Mouse (Mus musculus) c-Kit-positive CD71-positive TER-119-positive erythroid progenitor cells, embryonic 14.5 days (primary cell): ENCODE results near the gene 4930512M02Rik.
"Not testable (repeated sequence)": the region's sequence is repeated elsewhere in the genome, so short reads cannot be mapped to it uniquely, and the experiment has no call there.

Experiments used
- DNase-seq: peaks from one replicate; pipeline ENCODE4 v3.0.0-alpha.2; 2013; ENCODE audit warnings: low spot score

Gene 4930512M02Rik

GRCm38 (mm10) chr11:11627735-11628134 lies at the start of gene 4930512M02Rik:
Gene 4930512M02Rik (minus strand): TSS chr11:11627835.
- not testable (repeated sequence) for DNase-seq

GRCm38 (mm10) chr11:11677165-11677564 lies 49.5 kb upstream of the 4930512M02Rik start:
- no peak for DNase-seq

- no peak for DNase-seq
These were observed 48.6 kb upstream of the 4930512M02Rik start for GRCm38 (mm10) chr11:11676068-11676741.

GRCm38 (mm10) chr11:11675063-11675462 lies 47.4 kb upstream of the 4930512M02Rik start:
- no peak for DNase-seq

GRCm38 (mm10) chr11:11672974-11673373 lies 45.3 kb upstream of the 4930512M02Rik start:
- DNase-seq: no peak

DNA sequence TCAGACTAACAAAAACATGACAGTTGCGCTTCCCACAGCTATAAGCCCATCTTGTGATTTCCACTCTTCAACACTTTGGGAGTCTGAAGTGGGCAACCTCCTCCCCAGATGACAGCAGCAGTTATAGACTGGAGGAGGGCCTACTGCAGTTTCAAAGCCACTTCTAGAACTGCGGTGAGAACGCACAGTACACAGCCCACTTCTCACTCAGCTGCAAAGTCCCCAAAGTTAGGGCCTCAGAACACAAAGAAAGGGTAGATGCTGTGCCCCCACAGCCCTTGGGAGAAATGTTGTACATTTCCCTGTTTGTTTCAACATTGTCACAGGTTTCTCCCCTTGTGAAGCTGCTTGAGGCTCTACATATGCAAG lies 40.3 kb upstream of the 4930512M02Rik start:
- DNase-seq: no peak

- DNase-seq: no peak
These were observed 39.8 kb upstream of the 4930512M02Rik start for GRCm38 (mm10) chr11:11667254-11667921.

DNA sequence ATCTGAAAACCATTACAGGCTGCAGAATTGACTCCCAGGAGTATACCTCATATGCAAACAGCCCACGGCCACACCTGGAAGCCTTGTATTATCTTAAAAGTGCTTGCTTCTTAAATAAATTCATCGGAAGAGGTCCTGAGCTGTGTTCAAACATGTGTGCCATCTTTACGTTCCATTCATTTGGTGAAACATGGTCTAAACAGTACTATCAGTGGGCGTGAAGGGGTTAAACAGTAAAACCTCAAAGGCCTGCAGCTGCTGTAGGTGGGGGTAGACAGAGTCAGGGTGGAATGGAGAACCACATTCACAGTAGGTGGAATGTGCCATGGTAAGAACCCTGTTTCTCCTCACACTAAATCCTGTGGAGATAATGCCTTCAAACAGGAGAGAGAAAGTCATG lies 33.0 kb upstream of the 4930512M02Rik start:
- no peak for DNase-seq

- no peak for DNase-seq
These were observed 31.2 kb upstream of the 4930512M02Rik start for GRCm38 (mm10) chr11:11658834-11659233.

- no peak for DNase-seq
These were observed 30.0 kb upstream of the 4930512M02Rik start for GRCm38 (mm10) chr11:11657634-11658033.

DNA sequence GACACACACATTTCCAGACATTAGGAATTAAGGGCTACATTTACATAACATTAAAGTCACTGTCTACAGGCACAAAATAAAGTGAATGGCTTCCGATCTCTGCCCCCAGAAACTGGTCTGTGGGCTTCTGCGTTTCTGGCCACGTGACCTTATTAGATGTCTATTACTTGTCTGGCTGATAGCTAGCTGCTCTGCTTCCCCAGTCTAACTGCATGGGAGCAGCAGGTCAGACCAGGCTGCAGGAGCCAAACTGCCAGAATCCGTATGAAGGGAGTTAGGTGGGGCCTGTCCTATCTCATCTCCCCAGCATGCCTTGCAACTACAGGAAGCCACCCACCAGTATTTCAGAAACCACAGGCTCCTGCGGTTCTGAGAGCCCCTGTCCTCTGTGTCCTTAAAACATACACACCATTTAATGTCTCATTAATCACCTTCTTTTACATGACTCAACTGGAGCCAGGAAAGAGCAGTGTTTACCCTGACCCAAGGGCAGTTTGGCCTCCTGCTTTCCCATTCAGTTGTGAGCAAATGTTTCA lies 29.4 kb upstream of the 4930512M02Rik start:
- DNase-seq: peak; percentile 53

- no peak for DNase-seq
These were observed 28.8 kb upstream of the 4930512M02Rik start for GRCm38 (mm10) chr11:11656388-11656787.

GRCm38 (mm10) chr11:11644303-11644702 lies 16.7 kb upstream of the 4930512M02Rik start:
- DNase-seq: no peak

DNA sequence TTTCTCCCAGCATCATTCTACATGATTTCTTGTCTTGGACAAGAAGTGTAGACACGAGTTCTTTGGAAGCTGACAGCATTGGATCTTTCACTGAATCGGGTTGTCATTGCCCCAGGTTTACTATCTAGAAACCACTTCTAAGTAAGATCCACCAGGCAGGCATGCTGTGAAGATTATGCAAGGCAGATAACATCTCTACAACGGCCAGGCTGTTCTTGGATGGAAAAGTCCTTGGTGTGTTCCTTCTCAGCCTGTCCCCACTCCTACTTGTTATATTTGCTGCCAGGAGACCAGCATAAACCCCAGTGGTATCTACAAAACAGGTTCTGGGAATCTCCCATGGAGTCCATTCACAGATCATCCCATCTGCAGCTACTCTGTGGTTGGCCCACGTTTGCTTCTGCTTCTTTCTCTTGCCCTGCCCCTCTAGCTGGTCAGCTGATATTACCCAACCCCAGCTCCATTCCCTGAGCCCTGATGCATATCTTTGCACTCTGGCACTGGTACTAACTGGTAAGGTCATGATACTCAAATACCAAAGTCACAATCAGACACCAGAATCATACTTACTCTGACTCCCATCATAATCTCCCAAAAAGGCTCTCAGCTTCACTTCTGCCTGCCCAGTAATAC lies 3.4 kb downstream of the 4930512M02Rik start:
- no peak for DNase-seq

GRCm38 (mm10) chr11:11609243-11609642 lies 18.4 kb downstream of the 4930512M02Rik start:
- no peak for DNase-seq

DNA sequence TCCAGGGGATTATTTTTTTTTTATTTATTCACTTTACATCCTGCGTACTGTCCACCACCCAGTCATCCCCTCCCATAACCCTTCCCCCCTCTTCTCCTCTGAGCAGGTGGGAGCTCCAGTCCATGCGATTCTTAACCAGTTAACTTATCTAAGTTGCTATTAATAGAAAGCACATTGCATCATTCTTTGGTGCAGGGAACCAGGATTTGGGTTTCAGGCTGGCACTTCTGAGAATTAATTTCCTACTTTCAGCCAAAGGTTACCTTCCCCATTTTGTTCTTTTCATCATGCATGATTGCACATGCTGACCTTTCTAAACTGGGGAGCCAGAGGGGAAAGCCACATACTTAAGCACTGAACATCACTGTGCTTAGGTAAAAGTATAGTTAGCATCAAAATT lies 40.3 kb downstream of the 4930512M02Rik start:
- DNase-seq: no peak

DNA sequence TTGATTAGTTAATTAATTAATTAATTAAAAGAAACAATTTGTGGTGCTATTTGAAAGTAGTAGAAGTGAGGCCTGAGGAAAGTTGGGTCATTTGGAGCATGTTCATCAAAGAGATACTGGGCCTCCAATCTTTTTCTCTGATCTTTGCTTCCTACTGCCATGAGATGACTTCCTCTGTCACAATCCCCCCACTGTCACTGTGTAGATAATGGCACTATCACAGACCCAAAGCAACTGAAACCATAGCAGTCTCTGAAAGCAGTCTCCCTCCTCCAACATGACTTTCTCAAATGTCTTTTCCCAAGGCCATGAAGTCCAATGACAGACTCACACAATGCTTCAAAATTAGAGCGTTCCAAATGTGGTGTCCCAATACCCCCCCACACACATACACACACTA lies 41.2 kb downstream of the 4930512M02Rik start:
- no peak for DNase-seq

DNA sequence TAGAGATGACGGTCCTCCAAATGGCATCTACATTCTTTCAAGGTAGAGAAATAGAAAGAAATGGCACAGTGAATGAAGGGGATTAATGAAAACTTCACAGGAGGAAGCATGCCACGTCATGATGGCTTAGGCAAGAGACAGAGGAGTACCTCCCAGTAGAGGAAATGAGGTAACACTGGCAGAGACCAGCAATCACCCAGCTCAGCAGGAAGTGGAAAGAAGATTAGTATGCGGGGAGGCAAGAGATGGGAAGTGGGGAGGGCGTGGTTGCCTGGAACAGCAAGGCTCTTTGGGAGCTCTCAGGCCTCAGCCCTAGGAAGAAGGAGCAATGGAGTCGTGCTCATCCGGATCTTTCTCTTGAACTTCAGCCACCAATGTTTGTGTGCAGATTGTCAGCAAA lies 53.9 kb downstream of the 4930512M02Rik start:
- DNase-seq: no peak

DNA sequence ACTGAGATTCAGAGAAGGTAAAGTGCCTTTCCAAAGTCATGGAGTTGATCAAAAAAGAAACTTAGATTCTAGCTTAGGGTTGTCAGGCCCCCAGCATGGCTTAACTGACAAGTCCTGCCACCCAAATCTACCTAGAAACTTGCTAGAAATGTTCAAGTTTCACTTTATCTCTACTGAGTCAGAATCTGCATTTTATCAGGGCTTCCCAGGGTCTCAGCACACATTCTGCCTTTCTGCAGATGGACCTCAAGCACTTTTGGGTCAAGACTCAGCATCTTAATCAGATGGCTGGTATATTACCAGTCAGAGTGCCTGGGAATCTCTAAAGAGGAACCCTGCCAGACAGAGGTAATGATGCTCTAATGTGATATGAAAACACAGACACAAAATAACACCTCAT lies 56.9 kb downstream of the 4930512M02Rik start:
- peak; percentile 53 for DNase-seq

DNA sequence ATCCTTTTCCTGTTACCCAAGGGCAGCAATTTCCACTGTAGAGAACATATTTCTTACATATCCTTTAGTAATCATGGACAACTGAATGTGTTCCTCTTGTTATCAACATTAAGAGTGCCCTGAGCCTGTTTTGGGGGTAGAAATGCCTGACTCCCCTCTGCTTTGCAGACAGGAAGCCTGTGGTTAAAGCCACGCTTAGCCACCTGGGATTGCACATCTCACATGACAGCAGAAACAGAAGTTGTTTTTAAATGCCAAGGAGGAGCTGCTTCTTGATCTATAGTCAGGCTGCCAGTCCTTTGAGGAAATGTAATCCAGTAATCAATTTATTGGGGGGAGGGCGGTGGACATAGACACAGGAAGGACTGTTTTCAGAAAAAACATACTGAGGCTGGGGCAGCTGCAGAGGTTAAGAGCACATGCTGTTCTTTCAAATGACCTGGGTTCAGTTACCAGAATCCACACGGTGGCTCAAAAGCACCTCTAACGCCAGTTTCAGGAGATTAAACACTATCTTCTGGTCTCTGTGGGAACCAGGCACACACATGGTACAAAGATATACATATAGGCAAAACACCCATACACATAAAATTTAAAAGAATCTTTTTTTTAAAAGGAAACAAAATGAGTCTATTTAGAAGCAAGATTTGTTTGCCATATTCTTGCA lies 58.0 kb downstream of the 4930512M02Rik start:
- peak; percentile 28 for DNase-seq

DNA sequence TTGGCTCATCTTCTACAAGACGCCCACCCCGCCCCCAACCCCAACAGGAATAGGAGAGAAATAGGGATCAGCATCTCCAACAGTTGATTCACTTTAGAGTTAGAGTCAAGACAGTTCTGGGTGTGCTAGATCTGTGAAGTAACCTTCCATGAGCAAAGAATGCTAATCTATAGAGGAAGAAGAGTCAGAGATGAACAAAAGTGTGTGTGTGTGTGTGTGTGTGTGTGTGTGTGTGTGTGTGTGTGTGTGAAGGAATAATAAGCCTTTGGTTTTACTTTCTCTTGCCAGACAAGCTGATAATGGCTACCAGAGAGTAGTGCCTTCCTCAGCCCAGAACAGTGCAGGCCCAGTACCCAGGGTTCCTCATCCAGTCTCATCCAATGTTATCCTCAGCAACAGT lies 59.6 kb downstream of the 4930512M02Rik start:
- no peak for DNase-seq

DNA sequence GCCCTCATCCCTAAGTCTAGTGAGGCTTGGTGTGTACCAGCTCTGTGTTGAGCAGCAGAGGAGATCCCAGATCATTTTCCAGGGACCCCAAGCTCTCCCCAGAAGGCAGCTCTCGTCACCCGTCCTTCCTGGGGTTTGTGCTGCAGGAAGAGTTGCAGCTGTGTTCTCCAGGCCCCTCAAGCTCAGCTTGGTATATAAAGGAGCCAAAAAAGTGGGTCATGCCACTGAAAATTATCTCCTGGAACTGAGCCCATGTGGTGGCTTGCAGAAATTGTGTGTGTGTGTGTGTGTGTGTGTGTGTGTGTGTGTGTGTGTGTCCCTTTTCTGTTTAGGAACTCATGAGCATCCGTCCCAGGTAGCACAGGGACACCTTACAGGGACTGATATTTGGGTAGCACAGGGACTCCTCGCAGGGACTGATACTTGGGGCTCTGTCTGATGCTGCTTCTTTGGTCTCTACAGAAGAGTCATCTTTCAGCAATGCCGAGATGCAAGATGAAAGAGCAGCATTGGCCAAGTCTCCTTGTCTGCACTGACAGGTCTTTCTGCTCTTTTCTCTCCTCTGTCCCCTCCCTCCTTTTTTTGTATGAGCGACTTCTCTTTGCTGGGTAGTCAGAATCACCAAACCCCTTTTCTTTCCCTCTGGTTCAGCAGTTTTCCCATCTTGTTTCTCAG lies 62.4 kb downstream of the 4930512M02Rik start:
- DNase-seq: no peak
